Mouse (Mus musculus): ENCODE data around the gene Rsrp1.

DNA sequence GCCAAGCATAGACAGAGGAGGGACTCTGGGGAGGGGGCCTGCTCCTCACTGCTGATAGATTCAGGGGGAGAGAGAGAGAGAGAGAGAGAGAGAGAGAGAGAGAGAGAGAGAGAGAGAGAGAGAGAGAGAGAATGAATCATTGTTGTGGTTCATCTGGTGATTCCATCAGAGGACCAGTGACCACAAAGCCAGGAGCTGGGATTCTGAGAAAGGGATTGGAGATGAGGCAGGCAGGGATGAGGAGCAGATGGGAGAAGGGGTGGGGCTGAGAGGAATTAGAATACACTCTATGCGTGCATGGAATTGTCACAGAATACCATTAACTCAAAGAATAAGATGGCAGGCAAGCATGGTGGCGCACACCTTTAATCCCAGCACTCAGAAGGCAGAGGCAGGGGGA, 31.8 kb downstream of the Rsrp1 start:
- TF ChIP-seq CTCF (IDR thresholded peaks at IDR 0.05; ENCODE audit: borderline replicate concordance, control insufficient read depth, extremely low read depth, insufficient read depth, low read length, poor library complexity): no peak
- TF ChIP-seq POLR2A (IDR thresholded peaks at IDR 0.05; ENCODE audit: control insufficient read depth, extremely low read depth, insufficient read depth, low read length, poor library complexity): no peak
